Mouse (Mus musculus): ENCODE measurements around the gene Fndc8. TPM values are rescaled to one million over a fixed set of nuclear protein-coding genes. Genes with fewer than 3 reads are reported as not detected.

Gene Fndc8
- polyA plus RNA-seq, 1 experiment from 2014 or later = 0.71 TPM

Other genes starting within 250 kb of the Fndc8 start
- 0.32 and 0.35 TPM in 2 replicates for gene Cct6b, start 127.8 kb upstream of the Fndc8 start, polyA plus RNA-seq (2015; fragmentation: Nextera tagmentation; extraction: Ambion mirVana)
- gene Zfp830, start 127.8 kb upstream of the Fndc8 start, polyA plus RNA-seq (2015; fragmentation: Nextera tagmentation; extraction: Ambion mirVana) = 29.6 and 31.0 TPM in 2 replicates
- gene Lig3, start 111.0 kb upstream of the Fndc8 start, polyA plus RNA-seq (2015; fragmentation: Nextera tagmentation; extraction: Ambion mirVana) = 27.0 and 29.9 TPM in 2 replicates
- gene Rffl, start 20.9 kb upstream of the Fndc8 start, polyA plus RNA-seq (2015; fragmentation: Nextera tagmentation; extraction: Ambion mirVana) = 4.7 and 5.6 TPM in 2 replicates
- gene Rad51d, start 1.5 kb upstream of the Fndc8 start, polyA plus RNA-seq (2015; fragmentation: Nextera tagmentation; extraction: Ambion mirVana) = 12.3 and 13.4 TPM in 2 replicates
- gene Nle1, start 16.3 kb downstream of the Fndc8 start, polyA plus RNA-seq (2015; fragmentation: Nextera tagmentation; extraction: Ambion mirVana) = 27.3 and 35.3 TPM in 2 replicates
- 1.2 and 1.3 TPM in 2 replicates for gene Unc45b, start 18.4 kb downstream of the Fndc8 start, polyA plus RNA-seq (2015; fragmentation: Nextera tagmentation; extraction: Ambion mirVana)
- gene Slfn5, start 59.2 kb downstream of the Fndc8 start, polyA plus RNA-seq (2015; fragmentation: Nextera tagmentation; extraction: Ambion mirVana) = 1.00 and 1.0 TPM in 2 replicates
- gene Slfn9, start 99.7 kb downstream of the Fndc8 start, polyA plus RNA-seq (2015; fragmentation: Nextera tagmentation; extraction: Ambion mirVana) = 2.7 and 2.8 TPM in 2 replicates
- gene Slfn8, start 128.7 kb downstream of the Fndc8 start, polyA plus RNA-seq (2015; fragmentation: Nextera tagmentation; extraction: Ambion mirVana) = 0.10 and 0.35 TPM in 2 replicates
- gene Slfn2, start 173.0 kb downstream of the Fndc8 start, polyA plus RNA-seq (2015; fragmentation: Nextera tagmentation; extraction: Ambion mirVana) = 1.3 TPM in 2 replicates
- gene Slfn1, start 224.7 kb downstream of the Fndc8 start, polyA plus RNA-seq (2015; fragmentation: Nextera tagmentation; extraction: Ambion mirVana) = not detected in 2 replicates